Mouse (Mus musculus): ENCODE data around the gene Ctdnep1. TPM values are rescaled to one million over a fixed set of nuclear protein-coding genes. Genes with fewer than 3 reads are reported as not detected.
A peak's percentile ranks its signal among the peaks of the same experiment; 100 is the strongest.

Gene Ctdnep1
- polyA plus RNA-seq, 1 experiment from 2014 or later = 22.3 TPM

GRCm38 (mm10) chr11:69968793-69969192 is 12.2 kb upstream of the Ctdnep1 start:
- Histone ChIP-seq H3K9ac (no peak overlapping the region), H3K36me3 (peaks cover 40% of the 10 kb centered on the region), H3K4me2 (no peak overlapping the region), H3K9me3 (no peaks in the 10 kb centered on the region), H3K4me3 (no peak overlapping the region), H3K4me1 (peaks cover 8% of the 10 kb centered on the region; the same call in 1 of the 2 replicates), H3K27me3 (peaks cover 39% of the 10 kb centered on the region), H3K27ac (no peak overlapping the region)
- no peak for ATAC-seq (ENCODE audit: borderline replicate concordance, extremely low read depth, low FRiP score, low TSS enrichment)
- WGBS = 77% methylated on average over 4 of the region's 4 CpGs

GRCm38 (mm10) chr11:69970222-69970621 is 10.7 kb upstream of the Ctdnep1 start:
- no peaks in the 10 kb centered on the region for H3K9me3 ChIP-seq
- WGBS = 73% methylated on average over 6 of the region's 6 CpGs
- H3K4me3 ChIP-seq = no peak overlapping the region
- peaks cover 24% of the 10 kb centered on the region for H3K27me3 ChIP-seq
- H3K4me2 ChIP-seq = no peak overlapping the region
- H3K27ac ChIP-seq = no peak overlapping the region
- H3K9ac ChIP-seq = no peak overlapping the region
- ATAC-seq (ENCODE audit: borderline replicate concordance, extremely low read depth, low FRiP score, low TSS enrichment) = no peak
- peaks cover 53% of the 10 kb centered on the region for H3K36me3 ChIP-seq
- peaks cover 8% of the 10 kb centered on the region; the same call in 1 of the 2 replicates for H3K4me1 ChIP-seq

DNA sequence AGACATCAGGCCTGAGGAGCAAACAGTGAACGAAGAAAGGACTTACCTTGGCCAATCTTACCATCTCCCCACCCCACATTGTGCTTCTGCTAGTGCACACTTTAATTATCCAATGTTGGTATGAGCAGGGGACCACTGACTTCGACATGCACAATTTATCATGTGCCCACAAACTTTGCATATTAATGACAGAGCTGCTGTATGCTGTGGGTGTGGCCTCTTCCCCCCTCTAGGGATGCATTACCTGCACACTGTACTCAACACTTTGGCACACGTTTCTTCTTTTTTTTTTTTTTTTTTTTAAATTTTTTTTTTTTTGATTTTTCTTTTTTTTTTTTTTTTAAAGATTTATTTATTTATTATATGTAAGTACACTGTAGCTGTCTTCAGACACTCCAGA is 10.2 kb upstream of the Ctdnep1 start:
- 62% methylated on average over 3 of the region's 3 CpGs for WGBS
- H3K9me3 ChIP-seq = no peaks in the 10 kb centered on the region

DNA sequence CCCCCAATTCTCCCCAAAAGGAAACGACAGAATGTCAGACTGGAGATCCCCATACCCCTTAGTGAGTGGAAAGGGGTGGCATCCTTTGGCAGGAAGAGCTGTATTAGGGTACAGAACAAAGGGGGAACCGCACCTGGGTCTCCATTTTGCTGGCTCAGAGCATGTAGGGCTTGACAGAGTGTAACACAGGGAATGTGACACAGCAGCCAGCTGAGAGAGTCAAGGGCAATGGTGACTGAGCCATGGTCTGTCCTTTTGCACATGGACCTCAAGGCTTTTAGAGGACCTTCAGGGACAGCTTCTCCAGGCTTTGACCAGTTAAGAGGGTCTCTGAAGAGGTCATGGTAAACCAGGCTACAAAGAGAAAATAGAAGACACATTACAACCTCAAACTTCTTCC is 6.0 kb upstream of the Ctdnep1 start:
- Histone ChIP-seq H3K9ac (no peak overlapping the region), H3K27ac (no peak overlapping the region), H3K9me3 (no peaks in the 10 kb centered on the region), H3K4me3 (no peak overlapping the region), H3K27me3 (no peaks in the 10 kb centered on the region), H3K36me3 (peaks cover 65% of the 10 kb centered on the region), H3K4me2 (no peak overlapping the region), H3K4me1 (peaks cover 10% of the 10 kb centered on the region)
- no peak for ATAC-seq (ENCODE audit: borderline replicate concordance, extremely low read depth, low FRiP score, low TSS enrichment)
- 91% methylated on average over 2 of the region's 2 CpGs for WGBS

More for the DNA sequence above, 10.2 kb upstream of the Ctdnep1 start:
- ATAC-seq (ENCODE audit: borderline replicate concordance, extremely low read depth, low FRiP score, low TSS enrichment) = no peak
- Histone ChIP-seq H3K4me2 (no peak overlapping the region), H3K9ac (no peak overlapping the region), H3K4me3 (no peak overlapping the region), H3K27me3 (peaks cover 19% of the 10 kb centered on the region), H3K36me3 (peaks cover 56% of the 10 kb centered on the region), H3K27ac (no peak overlapping the region), H3K4me1 (peaks cover 5% of the 10 kb centered on the region; the same call in 1 of the 2 replicates)

- WGBS = 79% methylated on average over 4 of the region's 4 CpGs
- Histone ChIP-seq H3K36me3 (peaks cover 57% of the 10 kb centered on the region), H3K27ac (no peak overlapping the region), H3K4me3 (no peak overlapping the region), H3K27me3 (no peaks in the 10 kb centered on the region), H3K4me1 (peaks cover 10% of the 10 kb centered on the region), H3K4me2 (no peak overlapping the region), H3K9ac (no peak overlapping the region), H3K9me3 (no peaks in the 10 kb centered on the region)
- ATAC-seq (ENCODE audit: borderline replicate concordance, extremely low read depth, low FRiP score, low TSS enrichment) = no peak
These were observed 4.7 kb upstream of the Ctdnep1 start for GRCm38 (mm10) chr11:69976271-69976670.

DNA sequence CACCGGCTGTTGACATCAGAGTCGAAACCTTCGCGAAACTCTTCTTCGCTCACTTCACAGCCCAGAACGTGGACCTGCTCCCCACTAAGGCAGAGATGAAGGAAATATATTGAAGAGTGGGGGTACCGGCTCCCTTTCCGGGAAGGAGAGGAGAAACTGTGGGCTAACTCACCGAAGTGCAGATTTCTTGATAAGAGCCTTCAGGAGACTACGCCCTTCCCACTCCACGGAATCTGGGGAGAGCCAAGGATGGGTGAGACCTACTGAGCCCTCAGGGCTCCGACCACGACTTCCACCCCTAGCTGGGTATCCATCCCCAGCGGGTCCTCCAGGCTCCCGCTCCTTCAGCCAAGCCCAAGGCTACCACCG is 1.1 kb upstream of the Ctdnep1 start:
- H3K9ac ChIP-seq = peak overlapping the region; percentile 81
- H3K27me3 ChIP-seq = no peaks in the 10 kb centered on the region
- H3K36me3 ChIP-seq = peaks cover 45% of the 10 kb centered on the region
- peak overlapping the region; percentile 81 for H3K4me2 ChIP-seq
- ATAC-seq (ENCODE audit: borderline replicate concordance, extremely low read depth, low FRiP score, low TSS enrichment) = no peak; the same call in 1 of the 2 replicates
- 2% methylated on average over 16 of the region's 16 CpGs for WGBS
- H3K4me1 ChIP-seq = peaks cover 32% of the 10 kb centered on the region
- peak overlapping the region; percentile 100 for H3K27ac ChIP-seq
- peak overlapping the region; percentile 98 for H3K4me3 ChIP-seq
- no peaks in the 10 kb centered on the region for H3K9me3 ChIP-seq

DNA sequence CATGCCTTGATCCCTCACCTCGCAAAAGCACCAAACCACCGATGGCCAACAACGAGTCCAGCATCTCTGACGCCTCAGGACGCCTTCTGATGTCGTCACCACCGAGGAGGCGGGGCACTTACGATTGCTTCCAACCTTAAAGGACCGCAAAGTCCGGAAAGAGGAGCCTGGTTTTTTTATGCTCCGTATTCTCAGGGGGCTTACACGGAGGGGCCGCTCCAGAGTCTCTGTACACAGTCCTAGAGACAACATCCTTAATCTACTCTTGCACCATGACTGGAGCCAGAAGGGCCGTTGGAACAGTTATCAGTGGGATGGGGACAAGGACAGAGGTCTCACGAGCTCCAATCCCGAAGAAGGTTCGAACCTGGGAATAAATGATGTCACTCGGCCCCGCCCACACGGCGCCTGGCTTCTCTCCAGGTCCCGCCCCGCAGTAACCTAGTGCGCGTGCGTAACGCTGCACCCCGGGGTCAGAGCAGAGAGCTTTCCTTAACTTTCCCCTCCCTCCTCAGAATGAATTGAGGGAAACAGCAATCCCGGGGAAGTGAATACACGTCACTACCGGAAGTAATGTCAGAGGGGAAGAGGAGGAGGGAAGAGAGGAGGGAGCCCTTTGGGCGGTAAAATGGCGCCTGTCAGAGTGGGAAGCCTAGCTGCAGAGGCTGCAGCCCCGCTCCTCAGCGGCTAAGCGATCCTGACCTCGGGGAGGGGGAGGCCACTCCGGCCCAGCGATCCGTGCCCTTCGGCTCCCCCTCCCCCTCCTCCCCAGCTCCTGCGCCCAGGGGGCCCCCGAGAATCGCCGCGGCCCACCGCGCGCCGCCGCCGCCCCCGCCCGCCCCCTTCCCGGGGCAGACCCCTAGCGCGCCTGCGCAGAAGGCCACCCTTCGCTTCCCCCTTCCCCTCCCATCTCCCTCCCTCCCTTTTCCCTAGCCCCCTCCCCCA is 488 bp upstream of the Ctdnep1 start:
- peak; percentile 95 for ATAC-seq (ENCODE audit: borderline replicate concordance, extremely low read depth, low FRiP score, low TSS enrichment)
- H3K36me3 ChIP-seq = peaks cover 45% of the 10 kb centered on the region
- H3K4me3 ChIP-seq = peak overlapping the region; percentile 98
- WGBS = under 1% methylated on average over 41 of the region's 60 CpGs
- H3K27me3 ChIP-seq = no peaks in the 10 kb centered on the region
- H3K4me1 ChIP-seq = peaks cover 32% of the 10 kb centered on the region
- no peaks in the 10 kb centered on the region for H3K9me3 ChIP-seq
- H3K4me2 ChIP-seq = peak overlapping the region; percentile 81
- peak overlapping the region; percentile 100 for H3K27ac ChIP-seq
- peak overlapping the region; percentile 93 for H3K9ac ChIP-seq

GRCm38 (mm10) chr11:69982225-69982624 is 1.3 kb downstream of the Ctdnep1 start, which contains the start of gene Elp5:
Elp5 (minus strand) TSS chr11:69982517.
- Histone ChIP-seq H3K4me3 (peak within 1 kb of the TSS; percentile 98), H3K9me3 (no peaks in the 10 kb centered on the region), H3K4me1 (peaks cover 32% of the 10 kb centered on the region), H3K9ac (peak within 1 kb of the TSS; percentile 93), H3K27ac (peak within 1 kb of the TSS; percentile 100), H3K27me3 (no peaks in the 10 kb centered on the region), H3K4me2 (peak within 1 kb of the TSS; percentile 67), H3K36me3 (peaks cover 48% of the 10 kb centered on the region)
- WGBS = 36% methylated on average over 8 of the region's 8 CpGs
- ATAC-seq (ENCODE audit: borderline replicate concordance, extremely low read depth, low FRiP score, low TSS enrichment) = no peak

DNA sequence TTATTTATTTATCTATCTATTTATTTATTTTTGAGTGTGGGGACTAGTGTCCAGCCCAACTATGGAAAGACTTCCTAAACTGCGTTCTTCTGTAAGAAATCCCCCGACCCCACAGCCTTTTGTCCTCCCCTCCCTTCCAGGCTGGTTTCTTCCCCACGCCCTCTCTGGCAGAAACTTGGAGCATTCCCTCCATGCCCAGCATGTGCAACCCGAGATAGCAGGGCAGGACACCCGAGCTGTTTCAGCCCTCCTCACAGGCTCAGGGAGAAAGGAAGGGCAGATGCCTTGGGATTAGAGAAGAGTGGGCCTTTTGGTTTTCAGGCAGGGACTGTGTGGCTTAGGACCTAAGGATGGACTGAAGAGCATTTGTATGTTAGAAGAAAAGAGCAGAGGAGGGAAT is 1.9 kb downstream of the Ctdnep1 start:
- H3K27me3 ChIP-seq = no peaks in the 10 kb centered on the region
- peak overlapping the region; percentile 93 for H3K9ac ChIP-seq
- H3K4me2 ChIP-seq = peak overlapping the region; percentile 67
- no peak overlapping the region for H3K27ac ChIP-seq
- H3K4me3 ChIP-seq = peak overlapping the region; percentile 98
- 20% methylated on average over 5 of the region's 5 CpGs for WGBS
- H3K36me3 ChIP-seq = peaks cover 49% of the 10 kb centered on the region
- peaks cover 32% of the 10 kb centered on the region for H3K4me1 ChIP-seq
- no peak for ATAC-seq (ENCODE audit: borderline replicate concordance, extremely low read depth, low FRiP score, low TSS enrichment)
- no peaks in the 10 kb centered on the region for H3K9me3 ChIP-seq

DNA sequence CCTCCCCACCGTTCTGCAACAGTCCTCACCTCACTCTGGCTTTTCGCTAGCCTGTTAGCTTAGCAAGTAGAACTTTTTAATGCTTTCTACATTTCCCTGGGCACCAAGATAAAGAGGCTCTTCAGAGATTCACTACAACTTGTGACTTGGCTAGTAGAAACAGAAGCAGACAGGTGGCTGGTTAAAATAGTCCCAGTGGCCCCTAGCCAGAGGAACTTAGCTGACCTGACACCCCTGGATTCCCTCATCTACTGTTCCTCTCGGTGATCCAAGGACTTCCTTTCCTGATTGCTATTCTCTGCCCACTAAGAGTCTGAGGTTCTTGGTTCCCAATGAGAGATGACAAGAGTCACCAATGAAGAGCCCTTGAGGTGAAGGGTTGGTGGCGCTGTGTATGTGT is 2.4 kb downstream of the Ctdnep1 start:
- peak overlapping the region; percentile 67 for H3K4me2 ChIP-seq
- no peak overlapping the region for H3K27ac ChIP-seq
- WGBS = 72% methylated on average over 4 of the region's 4 CpGs
- H3K4me3 ChIP-seq = peak overlapping the region; percentile 98
- H3K27me3 ChIP-seq = no peaks in the 10 kb centered on the region
- ATAC-seq (ENCODE audit: borderline replicate concordance, extremely low read depth, low FRiP score, low TSS enrichment) = no peak
- peaks cover 50% of the 10 kb centered on the region for H3K36me3 ChIP-seq
- peak overlapping the region; percentile 93; the same call in 1 of the 2 replicates for H3K9ac ChIP-seq
- H3K9me3 ChIP-seq = no peaks in the 10 kb centered on the region
- peaks cover 32% of the 10 kb centered on the region for H3K4me1 ChIP-seq

DNA sequence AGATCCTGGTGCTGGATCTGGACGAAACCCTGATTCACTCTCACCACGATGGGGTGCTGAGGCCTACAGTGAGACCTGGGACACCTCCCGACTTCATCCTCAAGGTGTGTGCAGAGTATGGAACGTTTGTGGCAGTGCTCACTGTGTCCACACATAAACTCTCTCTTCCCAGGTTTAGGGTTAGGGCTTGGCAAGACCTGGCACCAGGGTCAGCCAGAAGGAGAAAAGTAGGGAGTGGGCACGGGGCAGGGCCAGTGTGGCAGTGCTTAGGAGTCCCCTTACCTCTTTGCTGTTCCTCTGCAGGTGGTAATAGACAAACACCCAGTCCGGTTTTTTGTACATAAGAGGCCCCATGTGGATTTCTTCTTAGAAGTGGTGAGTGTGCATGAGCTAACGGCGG is 3.5 kb downstream of the Ctdnep1 start:
- Histone ChIP-seq H3K9ac (no peak overlapping the region), H3K27ac (no peak overlapping the region), H3K36me3 (peaks cover 55% of the 10 kb centered on the region), H3K9me3 (no peaks in the 10 kb centered on the region), H3K4me2 (no peak overlapping the region), H3K4me1 (peaks cover 25% of the 10 kb centered on the region), H3K27me3 (no peaks in the 10 kb centered on the region), H3K4me3 (no peak overlapping the region)
- no peak for ATAC-seq (ENCODE audit: borderline replicate concordance, extremely low read depth, low FRiP score, low TSS enrichment)
- 83% methylated on average over 8 of the region's 8 CpGs for WGBS

- H3K9me3 ChIP-seq = no peaks in the 10 kb centered on the region
- WGBS = 90% methylated on average over 8 of the region's 8 CpGs
- H3K4me1 ChIP-seq = peaks cover 23% of the 10 kb centered on the region
- no peak overlapping the region for H3K4me2 ChIP-seq
- peak overlapping the region; percentile 96 for H3K27ac ChIP-seq
- H3K36me3 ChIP-seq = peaks cover 67% of the 10 kb centered on the region
- no peak overlapping the region for H3K9ac ChIP-seq
- ATAC-seq (ENCODE audit: borderline replicate concordance, extremely low read depth, low FRiP score, low TSS enrichment) = 0 out of 2 replicates have a peak, but pooled peaks have one; percentile 25
- H3K27me3 ChIP-seq = no peaks in the 10 kb centered on the region
- no peak overlapping the region for H3K4me3 ChIP-seq
These were observed 9.0 kb downstream of the Ctdnep1 start for GRCm38 (mm10) chr11:69989949-69990348.
